Mouse (Mus musculus) intestine, postnatal 0 days (tissue): ENCODE measurements at regions not wholly inside any gene's neighbourhood (a gene's known extent, or its start where the extent isn't known, plus 50 kb on each side); places are given as distances from the start of the nearest gene placed in this dataset.

ENCODE experiments used
- ATAC-seq: fragments of 200-750 bp; cut with Nextera tagmentation; 2 replicates; pipeline ENCODE4 v1.8.0; 2017; ENCODE audit warnings: mild to moderate bottlenecking, moderate TSS enrichment, moderate library complexity
- H3K27ac ChIP-seq: fragments of 300-500 bp; sonication (generic); 2 replicates; pipeline ENCODE4 v1.5.1; 2014; ENCODE audit warnings: mild to moderate bottlenecking, low read depth, low read length, moderate library complexity
- H3K27me3 ChIP-seq: fragments of 300-500 bp; sonication (generic); replicated peaks from 2 replicates; pipeline ENCODE4 v1.6.1; 2014; ENCODE audit warnings: low read length, mixed read lengths; ENCODE audit not compliant: control insufficient read depth, insufficient read depth
- H3K36me3 ChIP-seq: fragments of 300-500 bp; sonication (generic); 2 replicates; pipeline ENCODE4 v1.6.1; 2014; ENCODE audit warnings: mild to moderate bottlenecking, moderate library complexity; ENCODE audit not compliant: control insufficient read depth, insufficient read depth
- H3K4me1 ChIP-seq: fragments of 300-500 bp; sonication (generic); replicated peaks from 2 replicates; pipeline ENCODE4 v1.6.1; 2014; ENCODE audit warnings: antibody characterized with exemption, low read length, mixed read lengths; ENCODE audit not compliant: control insufficient read depth, insufficient read depth
- H3K4me2 ChIP-seq: fragments of 300-500 bp; sonication (generic); replicated peaks from 2 replicates; pipeline ENCODE4 v1.6.1; 2014; ENCODE audit warnings: low read depth, mild to moderate bottlenecking, moderate library complexity
- H3K4me3 ChIP-seq: fragments of 300-500 bp; sonication (generic); 2 replicates; pipeline ENCODE4 v1.5.1; 2014; ENCODE audit warnings: low read depth, low read length
- H3K9ac ChIP-seq: fragments of 300-500 bp; sonication (generic); 2 replicates; pipeline ENCODE4 v1.6.1; 2014; ENCODE audit warnings: mild to moderate bottlenecking, low read depth, low read length
- H3K9me3 ChIP-seq: fragments of 300-500 bp; sonication (generic); 2 replicates; pipeline ENCODE4 v1.6.1; 2016; ENCODE audit warnings: mixed run types; ENCODE audit not compliant: control insufficient read depth
- CTCF ChIP-seq: sonication (generic); IDR thresholded peaks from 2 replicates; pipeline ENCODE4 v1.5.1; 2016; ENCODE audit warnings: low read depth, mild to moderate bottlenecking, control low read depth, antibody characterized with exemption, moderate library complexity
- WGBS: fragments of 180-500 bp; shearing (Covaris S2); extraction: QIAGEN DNeasy Blood & Tissue Kit; methylation state at CpG from one replicate; pipeline ENCODE4 v1.1.7; 2014; 5-methylcytosine and 5-hydroxymethylcytosine counted together

- TF ChIP-seq CTCF, result no peak
- Histone ChIP-seq H3K4me1 (no peaks in the 10 kb centered on the region), H3K4me3 (no peak overlapping the region), H3K9ac (no peak overlapping the region), H3K9me3 (no peaks in the 10 kb centered on the region), H3K27ac (no peak overlapping the region), H3K27me3 (no peaks in the 10 kb centered on the region), H3K4me2 (no peak overlapping the region), H3K36me3 (no peaks in the 10 kb centered on the region)
- 30% methylated on average over 2 of the region's 2 CpGs for WGBS
- no peak for ATAC-seq
These were observed 1951.3 kb upstream of the Lrrc6 start for GRCm38 (mm10) chr15:68451971-68452370.

GRCm38 (mm10) chr15:68445341-68445740, 1944.6 kb upstream of the Lrrc6 start:
- 80% methylated on average over 7 of the region's 7 CpGs for WGBS
- Histone ChIP-seq H3K27ac (no peak overlapping the region), H3K9me3 (no peaks in the 10 kb centered on the region), H3K27me3 (no peaks in the 10 kb centered on the region), H3K9ac (no peak overlapping the region), H3K36me3 (no peaks in the 10 kb centered on the region), H3K4me2 (no peak overlapping the region), H3K4me1 (no peaks in the 10 kb centered on the region), H3K4me3 (no peak overlapping the region)
- TF ChIP-seq CTCF, result no peak
- ATAC-seq, result no peak

GRCm38 (mm10) chr15:68440636-68441035, 1939.9 kb upstream of the Lrrc6 start:
- Histone ChIP-seq H3K27ac (no peak overlapping the region), H3K9ac (no peak overlapping the region), H3K4me1 (no peaks in the 10 kb centered on the region), H3K27me3 (no peaks in the 10 kb centered on the region), H3K9me3 (no peaks in the 10 kb centered on the region), H3K36me3 (no peaks in the 10 kb centered on the region), H3K4me3 (no peak overlapping the region), H3K4me2 (no peak overlapping the region)
- no peak for ATAC-seq
- 64% methylated on average over 9 of the region's 9 CpGs for WGBS
- no peak for TF ChIP-seq CTCF

GRCm38 (mm10) chr15:68435961-68436360, 1935.3 kb upstream of the Lrrc6 start:
- Histone ChIP-seq H3K4me3 (no peak overlapping the region), H3K27ac (no peak overlapping the region), H3K4me2 (no peak overlapping the region), H3K9ac (no peak overlapping the region), H3K4me1 (no peaks in the 10 kb centered on the region), H3K27me3 (no peaks in the 10 kb centered on the region), H3K9me3 (no peaks in the 10 kb centered on the region), H3K36me3 (no peaks in the 10 kb centered on the region)
- TF ChIP-seq CTCF, result no peak
- 33% methylated on average over 3 of the region's 3 CpGs for WGBS
- no peak for ATAC-seq

- no peaks in the 10 kb centered on the region for H3K4me1 ChIP-seq
- H3K9me3 ChIP-seq, result no peaks in the 10 kb centered on the region
- WGBS, result 72% methylated on average over 2 of the region's 2 CpGs
- no peak for TF ChIP-seq CTCF
- no peaks in the 10 kb centered on the region for H3K27me3 ChIP-seq
- no peak overlapping the region for H3K27ac ChIP-seq
- no peak for ATAC-seq
- no peak overlapping the region for H3K4me2 ChIP-seq
- H3K36me3 ChIP-seq, result no peaks in the 10 kb centered on the region
- H3K4me3 ChIP-seq, result no peak overlapping the region
- H3K9ac ChIP-seq, result no peak overlapping the region
These were observed 1930.5 kb upstream of the Lrrc6 start for GRCm38 (mm10) chr15:68431251-68431650.

- TF ChIP-seq CTCF, result no peak
- no peaks in the 10 kb centered on the region for H3K27me3 ChIP-seq
- no peak for ATAC-seq
These were observed 1929.8 kb upstream of the Lrrc6 start for GRCm38 (mm10) chr15:68430486-68430885.

More at GRCm38 (mm10) chr15:68430486-68430885, 1929.8 kb upstream of the Lrrc6 start:
- 66% methylated on average over 4 of the region's 4 CpGs for WGBS
- Histone ChIP-seq H3K27ac (no peak overlapping the region), H3K9me3 (no peaks in the 10 kb centered on the region), H3K4me3 (no peak overlapping the region), H3K9ac (no peak overlapping the region), H3K4me2 (no peak overlapping the region), H3K36me3 (no peaks in the 10 kb centered on the region), H3K4me1 (no peaks in the 10 kb centered on the region)
